Mouse (Mus musculus): Measurements from ENCODE around the gene Olfr1225.
"Not testable (repeated sequence)": the region's sequence is repeated elsewhere in the genome, so short reads cannot be mapped to it uniquely, and the experiment has no call there.

Olfr1225 gene

GRCm38 (mm10) chr2:89174569-89174968 lies at the start of gene Olfr1225:
Gene Olfr1225 (minus strand): TSS chr2:89174669.
- DNase-seq, result no peak

- no peak for DNase-seq
These were observed 25.5 kb upstream of the Olfr1225 start, which contains the start of gene Olfr1226 for GRCm38 (mm10) chr2:89199948-89200347. Gene Olfr1226 (minus strand): TSS chr2:89200048.

GRCm38 (mm10) chr2:89196325-89196982 lies 22.0 kb upstream of the Olfr1225 start:
- no peak for DNase-seq

- DNase-seq, result not testable (repeated sequence)
These were observed 9.8 kb downstream of the Olfr1225 start for GRCm38 (mm10) chr2:89164711-89165110.

GRCm38 (mm10) chr2:89163991-89164390 lies 10.5 kb downstream of the Olfr1225 start, which contains the start of gene Olfr1224-ps1:
Gene Olfr1224-ps1 (minus strand): TSS chr2:89164091.
- DNase-seq, result not testable (repeated sequence)

- DNase-seq, result no peak
These were observed 23.0 kb downstream of the Olfr1225 start, which contains the start of gene Olfr1223 for GRCm38 (mm10) chr2:89151460-89151859. Gene Olfr1223 (minus strand): TSS chr2:89151560.

GRCm38 (mm10) chr2:89132954-89133353 lies 41.5 kb downstream of the Olfr1225 start, which contains the start of gene Olfr1222:
Gene Olfr1222 (minus strand): TSS chr2:89133054.
- no peak for DNase-seq
